ENCODE assay signal across 9 mouse cellular contexts in the genomic region with DNA sequence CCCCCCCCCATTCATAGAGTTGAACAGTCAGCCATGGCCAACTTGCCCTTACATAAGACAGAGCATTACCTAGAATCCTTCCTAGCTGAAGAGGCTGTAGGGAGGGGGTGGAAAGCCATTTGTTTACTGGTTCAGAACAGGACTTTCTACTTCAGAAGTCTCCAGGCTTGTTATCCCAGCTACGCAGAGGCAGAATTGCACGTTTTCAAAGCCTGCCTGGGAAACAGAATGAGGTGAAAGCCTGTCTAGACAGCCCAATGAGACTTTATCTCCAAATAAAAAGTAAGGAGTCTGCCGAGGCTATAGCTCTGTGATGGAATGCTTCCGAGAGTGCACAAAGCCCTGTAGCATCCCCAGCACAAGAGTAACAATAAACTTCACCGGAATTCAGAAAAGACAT.
A peak's percentile ranks its signal among the peaks of the same experiment; 100 is the strongest.
DNase-seq lines count a peak whose midpoint lies in the region; ATAC-seq and TF ChIP-seq lines count a peak whose summit lies in the region.
"Had no signal": no experiment of that assay in that cellular context is flagged by ENCODE, and none has a peak within 500 bp of the region (broad histone marks: within the 10 kb centered on the region; RNA-seq: fewer than 3 reads in every experiment).

No protein-coding gene starts in this region.

- no peak overlapping the region for H3K9ac ChIP-seq in heart, embryonic 16.5 days (ENCODE audit: low read length)
- no peak overlapping the region for H3K9ac ChIP-seq in limb, embryonic 14.5 days (ENCODE audit: low read depth, low read length, severe bottlenecking)

- 62% methylated on average over 5 of the region's 5 CpGs for WGBS in heart, embryonic 16.5 days
- 80% methylated on average over 5 of the region's 5 CpGs for WGBS in forebrain, embryonic 10.5 days
- WGBS in limb, embryonic 14.5 days: 32% methylated on average over 5 of the region's 5 CpGs

- DNase-seq in heart, adult 11 months: no peak
- DNase-seq in brain, adult 2 months (ENCODE audit: low read depth, low spot score): peak; percentile 50
- DNase-seq in forebrain, embryonic 10.5 days (ENCODE audit: extremely low spot score, low spot score): no peak
- peak; percentile 66 for DNase-seq in limb, embryonic 14.5 days (ENCODE audit: low spot score)
- DNase-seq in urinary bladder, postnatal 10 days (ENCODE audit: low spot score): no peak
- no peak for DNase-seq in layer of hippocampus, postnatal 14 days (ENCODE audit: low spot score in 2 of 2)
- no peak for DNase-seq in layer of hippocampus, postnatal 25 days (ENCODE audit: extremely low spot score in 1 of 2, low spot score in 1 of 2)
- DNase-seq: liver, embryonic 13.5 days had no signal

- no peak overlapping the region for H3K4me3 ChIP-seq in heart, embryonic 16.5 days (ENCODE audit: low read length)
- no peak overlapping the region for H3K4me3 ChIP-seq in forebrain, embryonic 10.5 days
- no peak overlapping the region for H3K4me3 ChIP-seq in limb, embryonic 14.5 days (replicated peaks; ENCODE audit: low read length)
- H3K4me3 ChIP-seq: liver, embryonic 13.5 days had no signal

- ATAC-seq in heart, embryonic 16.5 days (replicated peaks; ENCODE audit: extremely low read depth, insufficient read depth, low FRiP score): no peak
- no peak for ATAC-seq in limb, embryonic 14.5 days (ENCODE audit: low FRiP score, low read depth)

- H3K4me2 ChIP-seq in heart, embryonic 16.5 days (ENCODE audit: low read depth, low read length): no peak overlapping the region
- no peak overlapping the region for H3K4me2 ChIP-seq in limb, embryonic 14.5 days (replicated peaks; ENCODE audit: low read depth, low read length, severe bottlenecking)

- TF ChIP-seq POLR2A in limb, embryonic 14.5 days (IDR thresholded peaks at IDR 0.05; ENCODE audit: borderline replicate concordance, extremely low read depth, insufficient read depth, insufficient read length): no peak

- no peaks in the 10 kb centered on the region for H3K36me3 ChIP-seq in heart, embryonic 16.5 days (ENCODE audit: control insufficient read depth, insufficient read depth)
- H3K36me3 ChIP-seq in forebrain, embryonic 10.5 days (replicated peaks): no peaks in the 10 kb centered on the region
- H3K36me3 ChIP-seq in limb, embryonic 14.5 days (ENCODE audit: control insufficient read depth, insufficient read depth, low read length): no peaks in the 10 kb centered on the region
- H3K36me3 ChIP-seq: liver, embryonic 13.5 days had no signal

- peak overlapping the region; percentile 100 for H3K27ac ChIP-seq in heart, embryonic 16.5 days (ENCODE audit: low read length)
- peak overlapping the region; percentile 91; the same call in 1 of the 2 replicates for H3K27ac ChIP-seq in forebrain, embryonic 10.5 days
- H3K27ac ChIP-seq in limb, embryonic 14.5 days (replicated peaks; ENCODE audit: low read depth, low read length): peak overlapping the region; percentile 97

- H3K9me3 ChIP-seq in heart, embryonic 16.5 days (replicated peaks; ENCODE audit: control insufficient read depth, low read length): no peaks in the 10 kb centered on the region
- H3K9me3 ChIP-seq in forebrain, embryonic 10.5 days: no peaks in the 10 kb centered on the region
- no peaks in the 10 kb centered on the region for H3K9me3 ChIP-seq in limb, embryonic 14.5 days (ENCODE audit: control insufficient read depth, low read length)
- H3K9me3 ChIP-seq: liver, embryonic 13.5 days had no signal

- no peaks in the 10 kb centered on the region for H3K27me3 ChIP-seq in heart, embryonic 16.5 days (ENCODE audit: control insufficient read depth, insufficient read depth, low read length)
- H3K27me3 ChIP-seq in forebrain, embryonic 10.5 days (ENCODE audit: poor library complexity, severe bottlenecking): peaks cover 20% of the 10 kb centered on the region; the same call in 1 of the 2 replicates
- no peaks in the 10 kb centered on the region for H3K27me3 ChIP-seq in limb, embryonic 14.5 days (ENCODE audit: control insufficient read depth, insufficient read depth, low read length)
- H3K27me3 ChIP-seq: liver, embryonic 13.5 days had no signal

- peaks cover 91% of the 10 kb centered on the region for H3K4me1 ChIP-seq in heart, embryonic 16.5 days (ENCODE audit: control insufficient read depth, insufficient read depth, low read length)
- peaks cover 97% of the 10 kb centered on the region for H3K4me1 ChIP-seq in forebrain, embryonic 10.5 days
- H3K4me1 ChIP-seq in limb, embryonic 14.5 days (ENCODE audit: control insufficient read depth, insufficient read depth, low read length): peaks cover 92% of the 10 kb centered on the region

Comparison
In these comparisons a context has a peak if more than half of its experiments do, and no peak if none do; other contexts are left out.
1. DNase-seq: peak in brain, adult 2 months (single experiment) and limb, embryonic 14.5 days (single experiment); none in heart, adult 11 months (single experiment), forebrain, embryonic 10.5 days (single experiment), urinary bladder, postnatal 10 days (single experiment), layer of hippocampus, postnatal 14 days (0 of 2) and layer of hippocampus, postnatal 25 days (0 of 2).
2. Peak in every context shown above with its lines, with median percentiles within 50 percentile points of each other: H3K27ac ChIP-seq.